Mouse (Mus musculus): ENCODE measurements around the gene Ythdf2.

GRCm38 (mm10) chr4:132259248-132259647, 47.1 kb upstream of the Ythdf2 start:
- TF ChIP-seq CTCF (IDR thresholded peaks at IDR 0.05; ENCODE audit: control insufficient read depth, insufficient read depth, low read length) (no peak), POLR2A (IDR thresholded peaks at IDR 0.05; ENCODE audit: borderline replicate concordance, control insufficient read depth, low read depth, low read length) (no peak)

Measured in bone marrow, adult 2 months (tissue).